Mouse (Mus musculus): ENCODE results near the gene Vmn1r169.
"Not testable (repeated sequence)": the region's sequence is repeated elsewhere in the genome, so short reads cannot be mapped to it uniquely, and the experiment has no call there.

The Vmn1r169 gene

GRCm38 (mm10) chr7:23575226-23575625 is at the start of gene Vmn1r169:
Vmn1r169 (plus strand) TSS chr7:23575526.
- not testable (repeated sequence) for DNase-seq (ENCODE audit: extremely low read depth, insufficient read length, low spot score)

- not testable (repeated sequence) for DNase-seq (ENCODE audit: extremely low read depth, insufficient read length, low spot score)
Measured at GRCm38 (mm10) chr7:23539432-23539831, 35.9 kb upstream of the Vmn1r169 start, which contains the start of gene Vmn1r168. Vmn1r168 (plus strand) TSS chr7:23539732.

- DNase-seq (ENCODE audit: extremely low read depth, insufficient read length, low spot score): not testable (repeated sequence)
Measured at GRCm38 (mm10) chr7:23605875-23606274, 30.5 kb downstream of the Vmn1r169 start, which contains the start of gene Vmn1r170. Vmn1r170 (plus strand) TSS chr7:23606175.
